ENCODE assay signal across 13 mouse cellular contexts in genomic region chr16:20108961-20109360, GRCm38 (mm10). TPM values are rescaled to one million over a fixed set of nuclear protein-coding genes. Genes with fewer than 3 reads are reported as not detected.
DNase-seq lines count a peak whose midpoint lies in the region; ATAC-seq and TF ChIP-seq lines count a peak whose summit lies in the region.
"Had no signal": no experiment of that assay in that cellular context is flagged by ENCODE, and none has a peak within 500 bp of the region (broad histone marks: within the 10 kb centered on the region; RNA-seq: fewer than 3 reads in every experiment).

No protein-coding gene starts in this region.

- no peaks in the 10 kb centered on the region for H3K27me3 ChIP-seq in heart, adult 2 months (ENCODE audit: control insufficient read depth, insufficient read depth, low read length)
- no peaks in the 10 kb centered on the region for H3K27me3 ChIP-seq in heart, embryonic 11.5 days (ENCODE audit: control insufficient read depth, insufficient read depth, low read length)
- no peaks in the 10 kb centered on the region for H3K27me3 ChIP-seq in liver, postnatal 0 days (ENCODE audit: insufficient read depth, low read length)
- H3K27me3 ChIP-seq: forebrain, embryonic 12.5 days had no signal

- peaks cover 13% of the 10 kb centered on the region for H3K4me1 ChIP-seq in heart, adult 2 months (ENCODE audit: control insufficient read depth, insufficient read depth, low read length)
- no peaks in the 10 kb centered on the region for H3K4me1 ChIP-seq in heart, embryonic 11.5 days (ENCODE audit: control insufficient read depth, insufficient read depth, low read length)
- H3K4me1 ChIP-seq in liver, postnatal 0 days (ENCODE audit: insufficient read depth): no peaks in the 10 kb centered on the region; the same call in 1 of the 2 replicates
- H3K4me1 ChIP-seq: forebrain, embryonic 12.5 days had no signal

- peak; percentile 36 for TF ChIP-seq CTCF in heart, adult 2 months (IDR thresholded peaks at IDR 0.05)
- TF ChIP-seq CTCF in liver, postnatal 0 days (IDR thresholded peaks at IDR 0.05; ENCODE audit: low read depth): peak; percentile 38

- ATAC-seq in heart, embryonic 11.5 days (replicated peaks; ENCODE audit: insufficient number of reproducible peaks, low FRiP score, low TSS enrichment): no peak
- no peak for ATAC-seq in liver, postnatal 0 days

- no peak overlapping the region for H3K4me2 ChIP-seq in heart, embryonic 11.5 days
- H3K4me2 ChIP-seq in liver, postnatal 0 days (ENCODE audit: low read depth, low read length): no peak overlapping the region
- H3K4me2 ChIP-seq: forebrain, embryonic 12.5 days had no signal

- TF ChIP-seq EP300 in heart, adult 2 months (IDR thresholded peaks at IDR 0.05; ENCODE audit: insufficient read depth, low read depth, low read length): no peak
- TF ChIP-seq EP300 in liver, postnatal 0 days (IDR thresholded peaks at IDR 0.05; ENCODE audit: low read depth): no peak

- TF ChIP-seq POLR2A in heart, adult 2 months (IDR thresholded peaks at IDR 0.05; ENCODE audit: insufficient read depth, low read depth, low read length): no peak

- no peak overlapping the region for H3K9ac ChIP-seq in heart, adult 2 months (ENCODE audit: low read depth, low read length)
- H3K9ac ChIP-seq in heart, embryonic 11.5 days (ENCODE audit: low read depth, low read length): no peak overlapping the region
- no peak overlapping the region for H3K9ac ChIP-seq in liver, postnatal 0 days (replicated peaks)
- H3K9ac ChIP-seq: forebrain, embryonic 12.5 days had no signal

- H3K9me3 ChIP-seq in heart, embryonic 11.5 days (replicated peaks; ENCODE audit: control insufficient read depth, low read length): no peaks in the 10 kb centered on the region; the same call in 1 of the 2 replicates
- peaks cover 3% of the 10 kb centered on the region; the same call in 1 of the 2 replicates for H3K9me3 ChIP-seq in liver, postnatal 0 days (ENCODE audit: low read length)

- peaks cover 70% of the 10 kb centered on the region for H3K36me3 ChIP-seq in heart, adult 2 months (ENCODE audit: control insufficient read depth, insufficient read depth, low read length)
- peaks cover 39% of the 10 kb centered on the region for H3K36me3 ChIP-seq in heart, embryonic 11.5 days (ENCODE audit: control insufficient read depth, insufficient read depth, low read length)
- H3K36me3 ChIP-seq in liver, postnatal 0 days (replicated peaks; ENCODE audit: insufficient read depth, low read length): peaks cover 59% of the 10 kb centered on the region

- H3K27ac ChIP-seq in heart, adult 2 months: no peak overlapping the region
- no peak overlapping the region for H3K27ac ChIP-seq in heart, embryonic 11.5 days (ENCODE audit: low read depth, low read length)
- no peak overlapping the region for H3K27ac ChIP-seq in liver, postnatal 0 days (ENCODE audit: low read depth)
- H3K27ac ChIP-seq: forebrain, embryonic 12.5 days had no signal

- H3K4me3 ChIP-seq in heart, adult 2 months: no peak overlapping the region
- no peak overlapping the region for H3K4me3 ChIP-seq in heart, embryonic 11.5 days (ENCODE audit: low read depth, low read length)
- no peak overlapping the region for H3K4me3 ChIP-seq in liver, postnatal 0 days (ENCODE audit: low read depth, low read length)
- H3K4me3 ChIP-seq: forebrain, embryonic 12.5 days had no signal

- H3K79me2 ChIP-seq in heart, adult 2 months (replicated peaks; ENCODE audit: control insufficient read depth, insufficient read depth, low read length): peaks cover 11% of the 10 kb centered on the region

- no peak for DNase-seq in heart, adult 2 months
- DNase-seq in liver, postnatal 0 days: no peak
- no peak for DNase-seq in liver
- peak; percentile 25 for DNase-seq in 416B (ENCODE audit: low read depth)
- DNase-seq in R1 (ENCODE audit: low read depth, low spot score): peak; percentile 89
- no peak for DNase-seq in frontal cortex, postnatal 14 days (ENCODE audit: low spot score in 2 of 2)
- no peak for DNase-seq in Muller cell, postnatal 12 days (ENCODE audit: inconsistent ontology term)
- DNase-seq: cerebellum, postnatal 10 days; heart, postnatal 10 days; lung, postnatal 36 days; retina, postnatal 1 day had no signal

- intact Hi-C loops in heart, adult 2 months (cut with DNase I): no loop called here

- 94% methylated on average over 6 of the region's 6 CpGs for WGBS in heart, adult 2 months
- WGBS in heart, embryonic 11.5 days (ENCODE audit: insufficient replicate concordance): 88% methylated on average over 6 of the region's 6 CpGs
- WGBS in liver, postnatal 0 days (ENCODE audit: insufficient replicate concordance): 84% methylated on average over 6 of the region's 6 CpGs

RNA-seq across cellular contexts. Expression of gene Klhl24, which starts 11.6 kb away (rescaled TPM):
- 100 to 1,000 TPM; 256 to 323 TPM for total RNA-seq in heart, adult 2 months (2021)
- 43.7 and 107 TPM in 2 replicates for polyA plus RNA-seq in heart, adult 2 months (2012; rRNA removed)
- polyA plus RNA-seq in heart, embryonic 11.5 days (2014; fragmentation: Nextera tagmentation; extraction: Ambion mirVana): 31.5 and 37.1 TPM in 2 replicates
- polyA plus RNA-seq in liver, postnatal 0 days (2015; fragmentation: Nextera tagmentation; extraction: Ambion mirVana): 10.5 and 12.1 TPM in 2 replicates

RNA-seq across cellular contexts. Expression of gene Yeats2, which starts 31.9 kb away (rescaled TPM):
- 1 to 10 TPM; 7.7 to 8.7 TPM for total RNA-seq in heart, adult 2 months (2021)
- polyA plus RNA-seq in heart, adult 2 months (2012; rRNA removed): 7.2 and 15.4 TPM in 2 replicates
- polyA plus RNA-seq in heart, embryonic 11.5 days (2014; fragmentation: Nextera tagmentation; extraction: Ambion mirVana): 22.3 and 24.7 TPM in 2 replicates
- polyA plus RNA-seq in liver, postnatal 0 days (2015; fragmentation: Nextera tagmentation; extraction: Ambion mirVana): 1.6 and 2.0 TPM in 2 replicates

Comparison
In these comparisons a context has a peak if more than half of its experiments do, and no peak if none do; other contexts are left out.
1. DNase-seq: peak in 416B (single experiment) and R1 (single experiment); none in heart, adult 2 months (0 of 2), liver, postnatal 0 days (single experiment), liver (single experiment), frontal cortex, postnatal 14 days (0 of 2) and Muller cell, postnatal 12 days (single experiment).